Mouse (Mus musculus): Measurements from ENCODE around the gene Ppp1r21.

Ppp1r21 gene

DNA sequence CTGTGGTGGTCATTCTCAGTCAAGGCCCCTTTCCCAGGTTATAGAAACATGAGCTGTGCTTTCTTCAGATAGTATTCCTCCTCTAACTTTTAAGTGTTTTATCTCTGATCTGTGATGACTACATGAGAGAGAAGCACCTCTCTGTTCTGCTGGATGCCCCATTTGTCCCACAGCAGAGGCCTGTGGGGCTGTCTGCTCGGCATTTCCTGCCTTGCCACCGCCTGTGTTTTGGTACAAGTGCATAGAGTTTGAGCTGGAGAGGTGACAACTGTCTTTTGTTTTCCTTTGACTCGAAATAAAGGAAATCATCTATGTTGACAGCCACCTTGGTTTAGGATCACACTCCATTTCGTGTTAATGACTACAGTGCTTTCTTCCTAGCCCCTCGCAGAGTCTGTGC is 44.9 kb downstream of the Ppp1r21 start:
- no peak for DNase-seq (ENCODE audit: low spot score)

DNA sequence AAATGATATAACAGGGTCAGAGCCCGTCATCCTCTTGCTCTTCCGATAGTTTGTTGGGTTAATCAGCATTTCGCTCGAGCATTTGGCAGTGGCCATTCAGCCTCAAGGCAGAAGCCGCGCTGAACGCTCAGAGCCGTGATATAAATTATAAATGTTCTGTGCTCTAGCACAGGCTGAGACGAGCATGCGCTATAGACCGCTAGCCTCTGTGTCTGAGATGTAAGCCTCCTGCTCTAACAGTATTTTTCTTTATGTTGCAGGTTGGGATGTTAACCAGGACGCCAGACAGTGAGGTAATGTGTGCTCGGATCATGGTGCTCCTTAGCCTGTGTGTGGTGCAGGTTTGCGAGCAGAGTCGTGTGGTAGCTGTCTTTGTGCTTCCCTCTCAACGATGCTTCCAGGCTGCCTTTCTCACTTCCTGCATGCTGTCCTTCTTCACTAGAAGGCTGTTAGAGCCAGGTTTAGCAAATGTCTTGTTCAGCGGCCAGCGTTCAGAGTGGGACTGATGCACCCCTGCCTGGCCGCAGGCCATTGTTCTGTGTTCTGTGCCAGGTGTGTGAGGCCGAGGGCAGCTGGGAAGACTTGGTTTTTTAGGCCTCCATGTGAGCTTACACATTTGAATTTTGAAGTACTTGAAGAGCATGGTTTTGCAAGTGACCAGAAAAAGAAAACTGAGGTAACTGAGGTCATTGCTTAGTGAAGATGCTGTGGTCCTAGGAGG is 48.8 kb downstream of the Ppp1r21 start:
- DNase-seq (ENCODE audit: low spot score), result no peak

DNA sequence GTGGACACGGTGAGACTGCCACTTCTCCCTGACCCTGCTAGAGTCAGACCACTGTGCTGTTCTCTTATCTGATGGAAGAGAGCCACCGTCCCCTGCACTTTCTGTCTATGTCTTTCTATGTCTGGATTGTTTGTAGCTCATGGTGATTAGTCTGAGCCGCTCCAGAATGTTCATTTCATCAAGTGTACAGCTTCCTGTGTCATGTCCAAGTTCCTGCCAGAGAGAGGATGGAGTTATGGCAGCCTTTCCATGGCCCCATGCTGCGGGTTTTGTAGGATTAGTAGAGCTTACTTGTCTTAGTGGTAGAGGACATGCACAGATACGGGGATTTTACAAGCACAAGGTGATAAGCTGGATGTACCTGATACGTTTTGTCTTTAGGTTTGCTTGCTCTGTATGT is 50.6 kb downstream of the Ppp1r21 start:
- no peak for DNase-seq (ENCODE audit: low spot score)

DNA sequence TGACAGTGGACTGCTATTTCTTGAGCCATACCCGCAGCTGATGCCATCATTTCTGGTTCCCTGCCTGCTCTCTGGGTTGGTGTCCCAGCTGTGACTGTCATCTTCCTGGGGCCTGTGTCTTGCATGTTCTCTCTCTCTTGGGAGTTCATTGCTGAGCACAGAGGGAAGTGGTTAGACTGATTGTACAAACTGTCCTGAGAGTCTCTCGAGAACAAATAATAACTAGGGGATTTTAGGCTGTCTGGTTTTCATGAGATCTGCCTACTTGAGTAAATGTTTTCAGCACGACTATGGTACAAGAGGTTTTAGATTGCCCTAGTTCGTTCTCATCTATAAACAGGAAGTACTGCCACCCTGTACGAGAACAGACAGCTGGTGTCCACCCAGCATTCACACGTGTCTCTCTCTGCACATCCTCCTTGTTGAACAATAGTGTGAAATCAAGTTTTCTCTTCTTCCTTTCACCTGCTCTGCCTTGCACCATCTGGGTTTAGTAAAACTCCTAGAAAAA is 51.6 kb downstream of the Ppp1r21 start:
- DNase-seq (ENCODE audit: low spot score), result peak; percentile 77

DNA sequence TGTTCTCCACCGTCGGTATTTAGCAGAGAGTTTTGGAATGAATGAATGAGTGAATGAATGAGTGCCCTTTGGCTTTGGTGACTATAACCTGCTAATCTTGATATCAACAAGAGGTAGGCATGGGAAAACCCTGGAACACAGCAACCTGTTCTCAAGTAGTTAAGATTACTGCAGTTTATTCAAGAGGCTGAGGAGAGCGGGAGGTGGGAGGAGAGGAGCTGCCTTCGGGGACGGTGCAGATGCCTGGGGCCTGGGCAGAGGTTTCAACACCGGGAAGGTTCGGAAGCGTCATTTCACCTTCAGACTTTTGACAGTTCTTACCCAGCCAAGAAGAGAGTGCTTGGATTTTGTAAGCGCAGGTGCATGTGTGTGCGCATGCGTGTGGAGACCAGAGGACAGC is 53.1 kb downstream of the Ppp1r21 start:
- DNase-seq (ENCODE audit: low spot score), result peak; percentile 31

GRCm38 (mm10) chr17:88583411-88583810 is 53.5 kb downstream of the Ppp1r21 start:
- no peak for DNase-seq (ENCODE audit: low spot score)

DNA sequence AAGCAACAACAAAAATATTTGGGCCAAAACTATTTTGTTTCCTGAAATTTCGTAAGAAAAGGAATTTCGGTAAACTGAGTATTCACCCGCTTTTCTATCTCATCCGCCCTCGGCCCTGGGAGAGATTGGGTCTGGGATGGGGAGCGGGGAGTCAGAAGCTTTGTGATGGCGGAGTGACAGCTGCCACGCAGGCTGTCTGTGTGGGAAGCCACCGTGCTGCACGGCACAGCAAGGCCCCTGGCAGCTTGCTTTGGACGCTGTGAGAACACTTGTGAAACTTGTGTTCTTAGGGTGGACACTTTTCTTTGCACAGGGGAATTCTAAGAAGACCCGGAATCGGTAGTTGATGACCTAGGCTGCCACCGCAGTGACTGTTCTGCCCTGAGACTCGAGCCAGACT is 57.5 kb downstream of the Ppp1r21 start:
- DNase-seq (ENCODE audit: low spot score), result no peak

DNA sequence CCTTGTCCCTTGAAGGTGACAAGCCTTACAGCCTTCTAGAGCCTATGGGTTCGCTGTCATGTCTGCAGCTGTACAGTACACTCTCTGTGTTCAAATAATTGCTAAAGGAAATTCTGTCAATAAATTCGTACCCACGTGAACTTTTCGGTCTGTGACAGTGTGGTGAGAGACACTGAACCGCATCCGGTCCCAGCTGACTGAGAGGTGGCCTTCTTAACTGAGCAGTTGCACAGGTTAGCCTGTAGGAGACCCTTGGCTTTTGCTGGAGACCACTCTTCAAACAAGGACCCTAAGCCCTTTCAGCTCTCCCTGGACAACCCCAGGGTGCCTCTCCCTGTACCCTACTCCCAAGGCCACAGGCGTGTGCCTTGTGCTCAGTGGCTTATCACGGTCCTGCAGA is 58.3 kb downstream of the Ppp1r21 start:
- no peak for DNase-seq (ENCODE audit: low spot score)

- DNase-seq (ENCODE audit: low spot score), result no peak
Observed at GRCm38 (mm10) chr17:88590251-88590650, 60.3 kb downstream of the Ppp1r21 start.

GRCm38 (mm10) chr17:88595071-88595470 is 65.2 kb downstream of the Ppp1r21 start:
- no peak for DNase-seq (ENCODE audit: low spot score)

DNA sequence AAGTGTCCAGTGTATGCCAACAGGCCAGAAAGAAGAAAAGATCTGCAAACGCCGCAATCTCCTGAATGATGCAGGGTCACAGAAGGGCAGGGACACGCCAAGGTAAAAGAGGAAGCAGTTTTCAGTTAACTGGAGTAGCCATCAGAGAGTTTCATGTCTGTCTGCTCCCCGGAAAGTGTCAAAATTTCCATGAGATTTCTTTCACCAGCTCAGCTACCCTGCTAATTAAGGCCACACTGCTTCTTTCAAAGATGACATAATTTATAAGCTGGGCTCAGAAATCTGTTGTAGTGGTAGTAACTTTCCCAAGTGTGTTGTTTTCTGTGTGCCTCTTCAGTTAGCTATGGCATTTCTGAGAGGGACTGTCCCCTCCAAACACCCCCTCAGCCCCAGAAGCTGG is 66.2 kb downstream of the Ppp1r21 start:
- DNase-seq (ENCODE audit: low spot score), result no peak

GRCm38 (mm10) chr17:88596544-88597221 is 66.8 kb downstream of the Ppp1r21 start:
- no peak for DNase-seq (ENCODE audit: low spot score)

DNA sequence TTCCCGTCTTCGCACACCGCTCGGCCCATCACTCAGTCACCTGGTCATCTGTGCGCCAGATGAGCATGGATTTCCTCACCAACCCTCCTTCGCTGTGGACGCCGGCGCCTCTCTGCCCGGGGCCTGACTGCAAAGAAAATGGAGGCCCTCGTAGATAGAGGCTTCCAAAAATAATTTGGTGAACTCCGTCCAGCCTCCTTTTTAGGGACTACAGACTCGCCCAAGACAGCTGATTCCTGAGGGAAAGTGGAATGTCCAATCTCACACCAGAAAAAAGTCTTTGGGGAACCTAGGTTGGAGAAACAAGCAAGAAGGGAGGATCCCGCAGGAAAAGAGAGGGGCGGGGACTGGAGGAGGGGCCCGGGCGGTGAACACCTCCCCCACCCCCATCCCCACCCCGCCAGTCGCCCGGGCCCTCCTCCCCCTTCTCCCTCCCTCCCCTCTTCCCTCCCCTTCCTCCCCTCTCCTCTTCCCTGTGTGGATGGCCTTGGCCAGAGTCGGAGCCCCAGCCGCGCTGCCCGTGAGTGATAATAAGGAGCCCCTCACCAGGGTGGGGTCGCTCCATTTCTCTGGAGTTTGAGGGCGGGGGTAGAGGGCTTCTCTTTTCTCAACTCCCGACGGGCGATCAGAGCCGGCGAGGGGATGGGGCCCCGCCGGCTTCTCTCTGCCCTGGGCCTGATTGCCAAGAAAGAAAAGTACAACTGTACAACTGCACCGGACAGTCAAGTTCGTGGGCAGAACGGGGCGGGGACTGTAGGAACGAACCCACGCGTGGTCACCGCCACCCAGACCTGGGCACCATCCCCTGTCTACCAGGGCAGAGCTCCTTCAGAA is 67.5 kb downstream of the Ppp1r21 start, which contains the start of gene Ston1:
TSS of gene Ston1 (plus strand) at position 463 of the 834 bp plus-strand sequence.
- DNase-seq (ENCODE audit: low spot score), result peak; percentile 85

DNA sequence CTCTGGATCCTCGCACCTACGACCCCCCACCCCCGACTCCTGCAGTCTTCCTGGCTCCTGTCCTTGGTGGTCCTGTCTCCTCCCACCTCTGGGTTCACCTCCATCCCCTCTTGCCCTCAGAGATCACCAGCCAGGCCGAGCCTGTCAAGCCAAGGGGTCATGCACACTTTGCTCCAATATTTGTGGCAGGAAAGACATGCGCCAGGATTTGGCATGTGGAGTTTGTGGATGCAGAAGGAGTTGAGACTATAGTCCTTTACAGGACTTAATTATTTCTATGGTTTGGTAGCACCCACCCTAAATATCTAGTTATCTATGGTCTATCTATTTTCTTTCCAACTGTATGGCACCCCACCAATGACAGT is 68.1 kb downstream of the Ppp1r21 start:
- no peak for DNase-seq (ENCODE audit: low spot score)

DNA sequence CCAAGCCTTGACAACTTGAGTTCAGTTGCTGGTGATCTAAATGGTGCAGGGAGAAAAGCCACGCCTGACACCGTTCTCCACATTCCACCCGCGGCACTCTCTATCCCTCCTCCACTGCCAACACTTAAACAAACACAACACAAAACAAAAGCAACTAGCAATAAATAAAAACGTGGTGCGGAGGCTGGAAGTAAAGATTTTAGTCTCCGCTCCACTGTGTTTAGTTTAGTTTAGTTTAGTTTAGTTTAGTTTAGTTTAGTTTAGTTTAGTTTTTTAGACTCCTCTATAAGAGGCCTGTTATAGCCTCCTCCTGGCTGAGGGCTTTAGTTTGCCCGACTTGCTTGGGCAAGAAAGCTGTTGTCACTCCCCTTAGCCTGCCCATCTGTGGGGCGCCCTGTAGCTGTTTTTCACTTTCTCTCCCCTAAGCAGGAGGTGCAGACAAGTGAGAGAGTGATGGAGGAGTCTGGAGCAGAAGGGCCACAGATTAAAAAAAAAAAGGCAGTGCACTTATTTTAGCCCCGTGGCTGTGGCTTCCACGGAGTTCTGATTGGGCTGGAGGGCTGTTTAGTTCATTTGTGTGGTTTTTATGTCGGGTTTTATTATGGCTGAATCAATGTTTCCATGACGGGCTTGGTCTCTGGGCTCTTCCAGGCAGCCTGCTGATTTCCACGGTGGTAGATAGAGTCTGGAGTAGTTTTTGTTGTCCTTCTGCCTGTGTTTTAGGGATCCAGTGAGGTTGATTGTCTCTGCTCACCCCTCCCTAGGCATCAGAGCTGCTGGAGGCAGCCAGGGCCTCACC is 68.9 kb downstream of the Ppp1r21 start:
- DNase-seq (ENCODE audit: low spot score), result no peak

- peak; percentile 51 for DNase-seq (ENCODE audit: low spot score)
Observed at GRCm38 (mm10) chr17:88600492-88601026, 70.6 kb downstream of the Ppp1r21 start.

GRCm38 (mm10) chr17:88603943-88604342 is 74.0 kb downstream of the Ppp1r21 start:
- no peak for DNase-seq (ENCODE audit: low spot score)

DNA sequence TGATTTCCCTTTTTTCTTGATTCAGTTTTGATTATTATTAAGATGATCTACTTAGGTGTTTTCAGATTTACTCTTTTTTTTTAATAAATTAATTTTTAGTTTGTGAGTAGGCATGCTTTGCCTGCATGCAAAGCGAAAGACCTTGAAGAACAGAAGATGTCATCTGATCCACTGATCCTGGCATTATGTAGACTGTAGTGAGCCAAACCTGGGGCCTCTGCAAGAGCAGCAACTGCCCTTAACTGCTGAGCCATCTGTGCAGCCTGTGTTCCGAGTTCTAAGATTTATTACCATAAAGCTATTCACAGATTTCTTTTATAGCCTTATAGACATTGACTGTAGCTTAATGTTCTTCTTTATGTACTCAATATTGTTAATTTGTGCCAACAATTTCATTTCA is 76.1 kb downstream of the Ppp1r21 start:
- DNase-seq (ENCODE audit: low spot score), result no peak

- DNase-seq (ENCODE audit: low spot score), result no peak
Observed at GRCm38 (mm10) chr17:88609361-88609760, 79.4 kb downstream of the Ppp1r21 start.

- no peak for DNase-seq (ENCODE audit: low spot score)
Observed at GRCm38 (mm10) chr17:88611057-88611456, 81.1 kb downstream of the Ppp1r21 start.

DNA sequence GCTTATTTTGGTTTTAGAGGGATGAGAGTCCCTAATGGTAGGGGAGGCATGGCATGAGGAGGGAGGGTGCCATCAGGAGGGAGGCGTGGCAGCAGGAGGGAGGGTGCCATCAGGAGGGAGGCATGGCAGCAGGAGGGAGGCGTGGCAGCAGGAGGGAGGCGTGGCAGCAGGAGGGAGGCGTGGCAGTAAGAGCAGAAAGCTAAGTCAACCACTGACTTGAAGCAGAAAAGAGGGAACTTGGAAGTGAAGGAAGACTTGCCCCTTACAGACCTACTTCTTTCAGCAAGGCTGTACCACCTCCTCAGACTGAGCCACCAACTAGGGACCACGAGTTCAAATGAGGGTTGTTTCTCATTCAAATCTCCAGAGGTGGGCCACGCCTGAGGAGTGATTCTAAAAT is 83.3 kb downstream of the Ppp1r21 start:
- DNase-seq (ENCODE audit: low spot score), result no peak

DNA sequence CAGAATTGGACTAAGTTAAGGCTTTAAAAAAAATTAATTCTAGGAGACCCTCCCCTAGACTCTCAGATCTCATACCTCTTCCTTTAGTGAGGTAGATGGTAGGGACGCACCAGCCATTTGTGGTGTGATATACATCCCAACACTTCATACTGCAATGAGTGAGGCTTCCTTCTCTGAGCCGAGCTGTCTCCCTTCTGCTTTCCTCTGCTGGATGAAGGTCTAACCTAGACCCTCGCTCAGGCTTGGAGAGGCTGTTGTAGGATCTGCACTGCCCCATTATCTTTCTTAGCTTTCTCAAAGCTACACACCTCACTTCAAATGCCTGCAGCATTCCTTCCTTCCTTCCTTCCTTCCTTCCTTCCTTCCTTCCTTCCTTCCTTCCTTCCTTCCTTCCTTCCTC is 83.8 kb downstream of the Ppp1r21 start:
- no peak for DNase-seq (ENCODE audit: low spot score)
